8 mouse cellular contexts compared by ENCODE assay signal in the genomic region with DNA sequence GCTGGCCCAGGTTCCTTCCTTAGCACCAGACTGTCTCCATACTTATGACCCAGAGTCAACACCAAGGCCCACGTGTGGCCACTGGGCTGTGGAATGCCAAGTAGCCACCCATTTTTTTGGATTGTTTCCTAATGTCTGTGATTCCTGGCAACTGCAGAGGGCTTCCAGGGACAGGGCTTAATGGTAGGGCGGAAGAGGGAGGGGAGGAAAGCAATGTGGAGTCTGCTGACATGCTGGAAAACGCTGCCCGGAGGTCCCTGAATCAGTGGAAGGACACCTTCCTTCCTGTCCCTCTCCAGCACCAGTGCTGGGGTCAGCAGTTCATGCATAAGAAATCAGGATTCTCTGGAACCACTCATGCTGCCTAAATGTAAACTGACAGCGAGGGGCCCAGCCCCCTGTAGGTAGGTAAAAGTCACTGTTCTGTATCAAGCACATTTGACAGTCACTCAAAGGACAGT.
A peak's percentile ranks its signal among the peaks of the same experiment; 100 is the strongest.
DNase-seq lines count a peak whose midpoint lies in the region.

No protein-coding gene starts in this region.

- peak; percentile 13 to 18 for DNase-seq in cerebellum, postnatal 10 days
- DNase-seq in cerebellum, adult 11-12 months: no peak
- DNase-seq in forelimb bud, embryonic 11.5 days (ENCODE audit: low read depth, low spot score): peak; percentile 3
- peak; percentile 80 for DNase-seq in kidney, adult 11 months
- DNase-seq in lung, postnatal 10 days: peak; percentile 74
- DNase-seq in ovary, adult 18-20 months (ENCODE audit: low spot score): no peak
- DNase-seq in left cerebral cortex, adult 11 months (ENCODE audit: low spot score): no peak
- DNase-seq in spleen, adult 18-20 months: no peak

Comparison
In these comparisons a context has a peak if more than half of its experiments do, and no peak if none do; other contexts are left out.
1. DNase-seq: peak in cerebellum, postnatal 10 days (2 of 2), forelimb bud, embryonic 11.5 days (single experiment), kidney, adult 11 months (single experiment) and lung, postnatal 10 days (single experiment); none in cerebellum, adult 11-12 months (single experiment), ovary, adult 18-20 months (single experiment), left cerebral cortex, adult 11 months (single experiment) and spleen, adult 18-20 months (0 of 2).